Mouse (Mus musculus) heart, adult 8-10 months (tissue): ENCODE measurements at regions not wholly inside any gene's neighbourhood (a gene's known extent, or its start where the extent isn't known, plus 50 kb on each side); places are given as distances from the start of the nearest gene placed in this dataset.

Source experiments
- DNase-seq: peaks from one replicate; pipeline ENCODE4 v3.0.0; 2022; ENCODE audit warnings: low spot score

DNA sequence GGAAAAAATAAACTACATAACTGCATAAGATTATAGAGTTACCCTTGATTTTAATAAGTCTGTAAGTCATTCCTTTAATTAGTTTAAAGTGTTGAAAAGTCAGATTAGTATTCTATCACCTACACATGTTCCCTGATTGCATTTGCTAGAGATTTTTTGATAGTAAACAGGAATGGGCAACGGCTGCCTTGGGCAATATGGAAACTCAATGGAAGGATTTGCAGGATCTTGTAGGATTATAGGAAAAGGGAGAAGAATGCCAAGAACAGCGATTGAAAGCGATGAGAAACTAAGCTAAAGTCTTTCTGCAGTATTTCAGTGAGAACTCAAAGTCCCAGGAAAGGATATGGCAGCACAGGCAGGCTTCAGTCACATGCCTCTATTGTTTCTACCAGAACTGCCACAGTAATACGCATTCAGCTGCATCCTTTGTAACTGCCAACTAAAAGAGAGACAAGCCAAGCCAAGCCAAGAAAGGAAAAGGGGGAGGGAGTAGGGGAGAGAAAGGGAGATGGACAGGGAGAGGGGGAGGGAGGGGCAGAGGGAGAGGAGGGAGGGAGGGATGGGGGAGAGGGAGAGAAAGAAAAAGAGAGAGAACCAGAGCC is 340.3 kb downstream of the Kif16b start:
- DNase-seq: no peak

DNA sequence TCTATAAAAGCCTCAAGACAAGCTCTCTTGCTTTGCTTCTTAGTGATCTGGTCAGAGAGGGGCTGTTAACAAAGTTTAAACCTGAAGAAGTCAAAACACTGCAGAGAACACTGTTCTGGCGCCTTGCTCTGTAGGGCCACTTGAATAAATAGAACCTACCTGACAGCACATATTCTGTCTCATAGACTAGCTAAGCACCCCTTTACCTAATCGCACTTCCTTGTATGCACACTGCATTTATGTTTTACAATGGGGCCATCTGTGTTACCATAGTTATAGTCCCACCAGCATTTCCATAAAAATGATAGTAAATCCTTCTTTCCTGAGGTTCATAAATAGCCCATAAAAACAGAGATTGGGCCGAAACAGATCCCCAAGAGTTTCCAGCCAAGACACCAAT is 340.9 kb downstream of the Kif16b start:
- DNase-seq: no peak

DNA sequence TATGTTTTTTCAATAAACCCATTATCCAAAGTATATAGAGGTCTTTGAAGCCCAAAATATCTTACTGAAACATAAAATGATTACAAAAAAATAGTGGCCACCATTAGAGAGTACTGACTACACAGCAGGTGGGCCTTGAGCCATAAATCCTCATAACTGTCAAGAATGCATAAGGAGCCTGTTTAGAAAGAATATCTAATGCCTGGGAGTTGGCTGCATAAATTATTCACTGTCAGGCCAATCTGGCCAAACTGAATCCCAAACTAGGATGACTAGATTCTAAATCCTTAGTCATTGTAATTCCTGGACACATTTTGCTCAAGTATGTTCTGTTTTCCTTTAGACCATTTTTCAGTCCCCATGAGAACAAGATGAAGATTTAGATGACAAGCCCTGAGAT is 341.4 kb downstream of the Kif16b start:
- DNase-seq: no peak

DNA sequence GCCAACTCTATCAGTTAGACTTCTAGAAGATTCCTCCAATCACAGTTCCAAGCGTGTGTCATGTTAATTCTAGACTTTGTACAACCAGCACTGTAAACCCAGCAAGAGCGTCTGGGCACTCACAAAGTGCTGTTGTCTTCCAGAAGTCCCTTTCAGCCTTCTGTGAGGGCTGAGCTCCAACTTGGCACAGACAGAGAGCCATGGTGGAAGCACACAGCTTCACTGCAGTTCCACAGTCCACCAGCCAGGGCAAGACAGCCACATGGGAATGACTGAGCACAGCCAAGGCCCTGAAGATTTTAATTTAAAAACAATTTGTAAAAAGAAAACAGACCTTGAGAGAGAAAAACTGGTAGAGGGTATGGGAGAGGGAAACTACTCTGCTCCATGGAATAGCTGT is 346.5 kb downstream of the Kif16b start:
- DNase-seq: peak; percentile 1

DNA sequence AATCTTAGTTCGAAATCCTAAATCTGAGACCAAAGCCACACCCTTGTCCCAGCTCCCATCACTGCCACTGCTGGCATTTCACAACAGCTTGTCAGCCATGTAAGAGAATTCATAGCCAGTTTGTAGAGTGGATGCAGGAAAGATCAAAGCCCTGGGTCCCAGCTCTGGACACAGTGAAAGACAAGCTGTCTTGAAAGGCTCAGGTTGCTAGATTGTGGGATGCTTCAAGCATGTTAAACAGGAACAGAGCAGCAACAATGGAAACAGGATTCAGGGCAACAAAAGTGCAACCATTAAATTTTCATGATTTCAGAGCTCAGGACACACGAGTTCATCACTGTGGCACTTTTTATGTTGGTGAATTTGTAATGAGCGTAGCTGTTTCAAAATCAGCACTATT is 349.6 kb downstream of the Kif16b start:
- no peak for DNase-seq

DNA sequence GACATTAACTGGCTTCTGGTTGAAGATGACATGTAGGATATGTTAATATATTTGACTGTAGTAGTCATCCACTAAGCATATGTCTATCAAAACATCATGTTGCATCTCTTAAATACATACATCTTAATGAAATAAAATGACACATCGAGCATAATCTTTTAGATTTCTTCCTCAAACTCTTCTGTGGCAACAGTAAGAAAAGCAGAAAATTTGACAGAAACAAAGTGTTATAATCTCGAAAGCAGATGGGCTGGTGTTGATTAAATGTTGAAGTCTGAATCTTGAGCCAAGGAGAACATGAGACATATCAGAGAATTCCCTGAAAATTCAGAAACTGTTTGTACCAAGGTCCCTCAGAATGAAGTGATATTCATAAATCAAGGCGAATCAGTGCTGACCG is 352.6 kb downstream of the Kif16b start:
- DNase-seq: no peak

DNA sequence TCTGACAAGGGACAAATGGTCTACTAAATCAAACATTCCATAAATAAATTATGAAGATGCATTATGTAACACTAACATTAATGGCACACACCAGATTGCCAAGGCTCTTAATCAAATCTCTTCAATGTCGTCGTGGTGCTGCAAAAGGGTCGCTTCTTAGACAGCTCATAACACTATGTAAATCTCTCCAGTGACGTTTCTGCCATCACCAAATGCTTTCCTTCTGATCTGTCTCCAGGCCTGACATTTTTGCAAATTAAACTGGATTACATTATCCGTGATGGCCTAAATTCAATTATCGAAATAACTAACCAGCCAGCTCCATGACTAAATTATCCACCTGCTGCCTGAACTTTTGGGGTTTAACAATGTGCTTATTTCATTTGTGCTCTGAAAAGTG is 356.4 kb downstream of the Kif16b start:
- DNase-seq: no peak

DNA sequence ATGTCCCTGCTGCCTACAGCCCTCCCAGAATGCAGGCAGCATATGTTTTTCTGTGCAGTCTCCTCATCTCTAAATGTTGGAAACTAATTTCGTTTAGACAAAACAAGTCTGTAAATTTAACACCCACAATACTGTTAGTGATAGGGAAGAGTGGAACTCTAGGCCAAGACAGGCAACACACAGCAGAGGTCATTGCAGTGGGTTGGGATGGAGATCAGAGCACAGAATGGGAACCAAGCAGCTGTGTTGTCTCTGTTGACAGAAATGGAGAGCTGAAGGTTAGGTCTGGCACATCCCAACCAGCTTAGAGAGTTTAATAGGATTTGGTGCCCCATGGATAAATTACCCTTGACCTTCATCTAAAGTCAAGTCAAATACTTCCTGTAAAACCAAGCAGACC is 361.4 kb downstream of the Kif16b start:
- no peak for DNase-seq

DNA sequence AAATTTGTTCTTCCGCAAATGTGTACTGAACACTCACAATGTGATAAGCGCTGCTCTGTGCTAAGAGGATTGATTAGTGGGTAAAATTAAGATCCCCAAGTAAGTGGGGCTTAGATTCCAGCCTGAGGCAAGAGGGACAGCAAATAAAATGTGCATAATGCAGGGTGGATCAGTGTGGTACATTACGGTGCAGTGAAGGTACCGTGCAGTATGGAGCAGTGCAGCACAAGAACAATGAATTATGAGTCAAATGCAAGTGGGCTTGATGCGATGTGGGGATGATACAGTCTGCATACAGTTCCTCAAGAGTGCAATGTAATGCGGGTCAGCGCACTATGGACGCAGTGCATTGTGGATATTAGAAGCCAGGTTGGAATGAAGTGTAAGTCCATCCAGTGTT is 367.8 kb downstream of the Kif16b start:
- DNase-seq: no peak

DNA sequence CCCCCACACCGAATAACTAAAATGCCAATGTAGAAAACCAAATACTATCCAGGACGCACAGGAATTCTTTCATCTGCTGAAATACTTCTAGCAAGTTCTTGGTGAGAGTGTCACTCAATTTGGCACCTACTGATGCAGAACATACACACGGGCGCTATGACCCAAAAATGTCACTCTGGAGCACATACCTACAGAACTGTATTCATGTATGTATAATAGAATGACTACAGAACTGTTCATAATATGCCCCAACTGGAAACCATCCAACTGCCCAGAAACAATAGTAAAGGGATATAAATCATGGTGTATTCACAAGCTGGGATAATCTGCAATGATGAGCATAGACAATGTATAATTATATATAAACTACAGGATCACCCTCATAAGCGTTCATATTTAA is 378.9 kb downstream of the Kif16b start:
- no peak for DNase-seq

DNA sequence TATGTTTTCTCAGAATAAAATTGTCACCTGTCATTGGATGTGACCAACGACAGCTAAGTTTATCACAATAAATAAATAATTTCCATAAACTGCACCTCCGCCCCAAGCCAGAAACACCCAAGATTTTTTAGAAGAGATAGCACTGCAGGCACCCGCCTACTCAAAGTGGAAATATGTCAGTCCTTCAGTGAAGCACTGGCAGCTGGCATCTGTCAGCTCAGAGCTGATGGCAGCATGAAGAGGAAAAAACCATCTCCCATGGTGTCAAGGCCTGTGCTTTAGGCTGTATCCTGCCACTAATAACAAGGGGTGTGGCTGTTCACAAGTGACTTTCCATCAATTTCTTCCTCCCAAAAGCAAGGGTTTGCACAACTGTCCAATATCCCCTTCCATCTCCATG is 383.6 kb downstream of the Kif16b start:
- no peak for DNase-seq

DNA sequence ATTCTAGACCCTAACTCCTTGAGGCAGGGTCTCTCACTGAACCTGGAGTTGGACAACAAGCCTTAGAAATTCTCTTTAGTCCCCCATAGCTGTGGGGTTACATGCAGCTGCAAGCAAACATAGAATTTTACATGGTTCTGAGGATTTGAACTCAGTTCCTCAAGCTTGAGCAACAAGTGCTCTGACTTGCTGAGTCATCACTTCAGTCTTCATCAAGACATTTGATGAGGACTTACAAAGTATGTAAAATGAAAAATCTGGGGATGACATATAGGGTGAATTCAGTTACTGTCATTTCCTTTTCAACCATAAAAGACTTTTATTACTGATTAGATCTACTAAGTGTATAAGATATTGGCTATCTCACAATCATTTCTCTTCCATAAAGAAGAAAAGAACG is 396.1 kb downstream of the Kif16b start:
- DNase-seq: no peak
